Mouse (Mus musculus) liver, embryonic 11.5 days (tissue): ENCODE results near the gene Macf1. TPM values are rescaled to one million over a fixed set of nuclear protein-coding genes. Genes with fewer than 3 reads are reported as not detected.

ENCODE experiments used
- ATAC-seq: fragments of 200-750 bp; cut with Nextera tagmentation; replicated peaks from 2 replicates; pipeline ENCODE4 v1.8.0; 2017; ENCODE audit warnings: moderate number of reproducible peaks, mild to moderate bottlenecking, moderate TSS enrichment, moderate library complexity; ENCODE audit not compliant: low FRiP score
- DNase-seq: peaks from one replicate; pipeline ENCODE4 v3.0.0-alpha.2; 2017; ENCODE audit warnings: low spot score
- H3K27ac ChIP-seq: fragments of 300-500 bp; sonication (generic); 2 replicates; pipeline ENCODE4 v1.5.1; 2014; ENCODE audit warnings: mild to moderate bottlenecking, low read depth, low read length, control low read depth
- H3K27me3 ChIP-seq: fragments of 300-500 bp; sonication (generic); replicated peaks from 2 replicates; pipeline ENCODE4 v1.6.1; 2014; ENCODE audit warnings: low read length, mixed read lengths; ENCODE audit not compliant: control insufficient read depth, insufficient read depth
- H3K36me3 ChIP-seq: fragments of 300-500 bp; sonication (generic); 2 replicates; pipeline ENCODE4 v1.6.1; 2014; ENCODE audit warnings: mild to moderate bottlenecking, low read length, moderate library complexity, mixed read lengths; ENCODE audit not compliant: control insufficient read depth, insufficient read depth
- H3K4me1 ChIP-seq: fragments of 300-500 bp; sonication (generic); replicated peaks from 2 replicates; pipeline ENCODE4 v1.6.1; 2014; ENCODE audit warnings: low read length, mixed read lengths; ENCODE audit not compliant: control insufficient read depth, insufficient read depth
- H3K4me2 ChIP-seq: fragments of 300-500 bp; sonication (generic); 2 replicates; pipeline ENCODE4 v1.6.1; 2014; ENCODE audit warnings: mild to moderate bottlenecking, control low read depth, moderate library complexity
- H3K4me3 ChIP-seq: fragments of 300-500 bp; sonication (generic); 2 replicates; pipeline ENCODE4 v1.5.1; 2014; ENCODE audit warnings: low read depth, low read length, control low read depth
- H3K9ac ChIP-seq: fragments of 300-500 bp; sonication (generic); 2 replicates; pipeline ENCODE4 v1.6.1; 2014; ENCODE audit warnings: low read depth, low read length, control low read depth
- H3K9me3 ChIP-seq: fragments of 300-500 bp; sonication (generic); 2 replicates; pipeline ENCODE4 v1.6.1; 2016; ENCODE audit warnings: low read length, inconsistent platforms, mixed read lengths; ENCODE audit not compliant: control insufficient read depth
- WGBS: fragments of 180-500 bp; shearing (Covaris S2); extraction: QIAGEN DNeasy Blood & Tissue Kit; methylation state at CpG from one replicate; pipeline ENCODE4 v1.1.7; 2014; 5-methylcytosine and 5-hydroxymethylcytosine counted together
- polyA plus RNA-seq: library from polyadenylated mRNA; unstranded; fragments of >200 nt; fragmentation: Nextera tagmentation; extraction: Ambion mirVana; gene quantifications from 2 replicates; pipeline ENCODE4 v1.2.1, GENCODE M21; 2014

Gene Macf1
- polyA plus RNA-seq, 1 experiment from 2014 or later = 36.5 TPM

DNA sequence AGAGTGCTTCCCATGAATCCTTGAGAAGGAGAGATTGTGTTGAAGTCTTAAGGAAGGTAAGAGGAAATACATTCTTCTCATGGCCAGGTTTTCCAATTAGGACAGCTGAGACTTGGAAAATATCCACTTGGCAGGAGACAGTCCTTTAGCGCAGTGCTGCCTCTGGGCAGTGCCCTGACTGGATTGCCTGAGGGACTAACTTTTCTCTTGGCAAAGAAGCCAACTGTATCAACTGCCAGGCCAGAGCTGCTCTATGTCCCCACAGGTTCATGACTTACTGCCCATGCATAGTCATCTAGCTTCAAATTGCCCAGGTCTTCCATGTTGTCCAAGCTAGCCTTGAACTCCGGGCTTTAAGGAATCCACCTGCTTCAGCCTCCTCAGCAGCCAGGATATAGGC, 260.1 kb downstream of the Macf1 start:
- H3K4me1 ChIP-seq = peaks cover 17% of the 10 kb centered on the region
- no peak overlapping the region for H3K27ac ChIP-seq
- 100% methylated on average over 2 of the region's 2 CpGs for WGBS
- no peaks in the 10 kb centered on the region for H3K9me3 ChIP-seq
- no peak overlapping the region for H3K4me2 ChIP-seq
- no peaks in the 10 kb centered on the region for H3K27me3 ChIP-seq
- ATAC-seq (no peak), DNase-seq (no peak)
- H3K36me3 ChIP-seq = no peaks in the 10 kb centered on the region; the same call in 1 of the 2 replicates
- no peak overlapping the region for H3K9ac ChIP-seq
- H3K4me3 ChIP-seq = no peak overlapping the region

DNA sequence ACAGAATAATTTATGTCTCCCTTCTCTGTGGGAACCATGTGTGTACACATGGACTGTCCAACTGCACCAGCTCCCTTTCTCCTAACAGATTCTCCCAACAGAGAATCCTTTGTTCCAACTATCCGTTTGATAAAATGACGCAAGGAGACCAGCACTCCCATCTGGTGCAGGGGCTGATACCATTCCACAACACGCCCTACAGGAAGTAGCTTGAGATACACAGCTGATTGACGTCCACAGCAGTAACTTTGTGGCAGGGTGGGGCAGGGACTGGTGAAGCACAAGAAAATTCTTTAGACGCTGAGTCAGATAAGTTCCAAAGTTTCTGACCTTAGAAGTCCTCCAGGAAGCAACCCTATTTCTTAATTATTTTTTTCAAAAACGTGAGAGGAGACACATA, 261.3 kb downstream of the Macf1 start:
- no peaks in the 10 kb centered on the region for H3K27me3 ChIP-seq
- no peak overlapping the region for H3K27ac ChIP-seq
- DNase-seq = no peak
- H3K4me3 ChIP-seq = no peak overlapping the region
- no peaks in the 10 kb centered on the region for H3K9me3 ChIP-seq
- ATAC-seq = peak; percentile 85
- WGBS = 19% methylated on average over 6 of the region's 6 CpGs
- no peaks in the 10 kb centered on the region; the same call in 1 of the 2 replicates for H3K36me3 ChIP-seq
- peaks cover 20% of the 10 kb centered on the region for H3K4me1 ChIP-seq
- H3K4me2 ChIP-seq = peak overlapping the region; percentile 20; the same call in 1 of the 2 replicates
- H3K9ac ChIP-seq = no peak overlapping the region

DNA sequence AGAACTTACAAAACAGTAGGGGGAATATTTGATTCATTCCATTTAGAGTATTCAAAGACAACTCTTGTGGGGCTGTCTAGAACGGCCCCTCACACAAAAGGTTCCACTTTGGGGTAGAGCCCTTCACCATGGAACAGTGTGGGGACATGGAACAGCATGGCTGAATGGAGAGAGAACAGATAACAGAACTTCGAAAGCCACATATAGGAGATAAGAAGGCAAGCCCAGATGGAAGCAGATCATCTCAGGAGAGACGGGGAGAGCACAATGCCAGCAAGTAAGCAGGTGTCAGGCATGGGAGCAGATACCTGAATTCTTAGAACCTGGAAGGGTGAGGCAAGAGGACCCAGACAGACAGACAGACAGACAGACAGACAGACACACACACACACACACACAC, 266.1 kb downstream of the Macf1 start:
- WGBS = 55% methylated on average over 3 of the region's 3 CpGs
- H3K4me1 ChIP-seq = peaks cover 13% of the 10 kb centered on the region

GRCm38 (mm10) chr4:123417478-123417877, 266.7 kb downstream of the Macf1 start:
- no peak overlapping the region for H3K9ac ChIP-seq
- ATAC-seq (no peak), DNase-seq (no peak)
- no peak overlapping the region for H3K4me2 ChIP-seq
- H3K4me1 ChIP-seq = peaks cover 9% of the 10 kb centered on the region
- no peak overlapping the region for H3K4me3 ChIP-seq
- no peaks in the 10 kb centered on the region for H3K36me3 ChIP-seq
- H3K9me3 ChIP-seq = no peaks in the 10 kb centered on the region
- H3K27ac ChIP-seq = no peak overlapping the region
- no peaks in the 10 kb centered on the region for H3K27me3 ChIP-seq
- WGBS = 53% methylated on average over 1 of the region's 3 CpGs

More for the DNA sequence above, 266.1 kb downstream of the Macf1 start:
- Histone ChIP-seq H3K27ac (no peak overlapping the region), H3K4me2 (no peak overlapping the region), H3K4me3 (no peak overlapping the region), H3K36me3 (no peaks in the 10 kb centered on the region), H3K27me3 (no peaks in the 10 kb centered on the region), H3K9ac (no peak overlapping the region), H3K9me3 (no peaks in the 10 kb centered on the region)
- DNase-seq = no peak
- ATAC-seq = peak; percentile 32; the same call in 1 of the 2 replicates

DNA sequence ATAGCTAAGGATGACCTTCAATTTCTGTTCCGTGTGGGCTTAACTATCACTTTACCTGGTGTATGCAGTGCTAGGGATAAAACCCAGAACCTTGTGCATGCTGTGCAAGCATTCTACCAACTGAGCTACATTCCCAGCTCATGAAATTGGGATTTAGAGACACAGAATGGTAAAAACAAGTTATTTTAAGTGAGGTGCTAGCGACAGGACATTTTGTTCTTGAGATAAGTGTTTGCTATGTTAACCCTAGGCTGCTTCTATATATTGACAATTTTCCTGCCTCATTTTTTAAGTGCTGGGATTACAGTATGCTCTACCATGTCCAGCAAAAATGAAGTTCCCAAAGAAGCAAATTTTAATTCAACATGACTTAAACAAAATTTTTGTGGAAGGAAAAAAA, 267.3 kb downstream of the Macf1 start:
- Histone ChIP-seq H3K4me3 (no peak overlapping the region), H3K27me3 (no peaks in the 10 kb centered on the region), H3K9ac (no peak overlapping the region), H3K9me3 (no peaks in the 10 kb centered on the region), H3K4me2 (no peak overlapping the region), H3K27ac (no peak overlapping the region), H3K4me1 (peaks cover 12% of the 10 kb centered on the region), H3K36me3 (no peaks in the 10 kb centered on the region)
- DNase-seq (no peak), ATAC-seq (no peak)
- 86% methylated on average over 2 of the region's 2 CpGs for WGBS

- H3K4me3 ChIP-seq = no peak overlapping the region
- peaks cover 12% of the 10 kb centered on the region for H3K4me1 ChIP-seq
- H3K9ac ChIP-seq = no peak overlapping the region
- DNase-seq (no peak), ATAC-seq (no peak)
- H3K4me2 ChIP-seq = no peak overlapping the region
- H3K36me3 ChIP-seq = no peaks in the 10 kb centered on the region
- no peak overlapping the region for H3K27ac ChIP-seq
- H3K9me3 ChIP-seq = no peaks in the 10 kb centered on the region
- WGBS = 73% methylated on average over 1 of the region's 1 CpGs
- no peaks in the 10 kb centered on the region for H3K27me3 ChIP-seq
Measured at GRCm38 (mm10) chr4:123415566-123415965, 268.6 kb downstream of the Macf1 start.

- H3K4me3 ChIP-seq = no peak overlapping the region
- H3K36me3 ChIP-seq = no peaks in the 10 kb centered on the region
- ATAC-seq (no peak), DNase-seq (no peak)
- no peak overlapping the region for H3K4me2 ChIP-seq
- no peaks in the 10 kb centered on the region for H3K9me3 ChIP-seq
- H3K4me1 ChIP-seq = peaks cover 16% of the 10 kb centered on the region
- H3K9ac ChIP-seq = no peak overlapping the region
- no peaks in the 10 kb centered on the region for H3K27me3 ChIP-seq
- 64% methylated on average over 2 of the region's 2 CpGs for WGBS
- H3K27ac ChIP-seq = no peak overlapping the region
Measured at GRCm38 (mm10) chr4:123413876-123414275, 270.3 kb downstream of the Macf1 start.

DNA sequence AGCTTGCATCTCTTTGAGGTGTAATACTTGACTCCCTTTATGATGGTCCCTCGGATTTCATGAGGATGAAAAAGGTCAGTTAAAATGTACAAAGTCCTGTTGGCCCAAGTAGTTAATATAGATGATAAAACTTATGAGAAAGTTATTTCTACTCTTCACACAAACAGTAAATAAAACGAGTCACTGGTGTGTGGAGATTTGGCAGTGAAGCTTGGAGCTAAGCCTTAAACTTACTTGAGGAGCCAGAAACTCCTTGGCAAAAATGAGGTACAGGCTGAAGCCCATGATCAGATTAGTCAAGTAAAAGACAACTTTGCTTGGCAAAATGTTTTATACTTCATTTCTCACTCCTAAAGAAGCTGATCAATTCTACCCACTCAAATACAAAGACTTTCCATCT, 271.2 kb downstream of the Macf1 start:
- ATAC-seq = no peak
- H3K4me1 ChIP-seq = peaks cover 14% of the 10 kb centered on the region
- H3K27ac ChIP-seq = no peak overlapping the region
- no peak overlapping the region for H3K4me3 ChIP-seq
- no peak for DNase-seq
- no peak overlapping the region for H3K9ac ChIP-seq
- no peaks in the 10 kb centered on the region for H3K9me3 ChIP-seq
- no peaks in the 10 kb centered on the region for H3K27me3 ChIP-seq
- 53% methylated on average over 2 of the region's 2 CpGs for WGBS
- H3K36me3 ChIP-seq = no peaks in the 10 kb centered on the region
- peak overlapping the region; percentile 92 for H3K4me2 ChIP-seq

DNA sequence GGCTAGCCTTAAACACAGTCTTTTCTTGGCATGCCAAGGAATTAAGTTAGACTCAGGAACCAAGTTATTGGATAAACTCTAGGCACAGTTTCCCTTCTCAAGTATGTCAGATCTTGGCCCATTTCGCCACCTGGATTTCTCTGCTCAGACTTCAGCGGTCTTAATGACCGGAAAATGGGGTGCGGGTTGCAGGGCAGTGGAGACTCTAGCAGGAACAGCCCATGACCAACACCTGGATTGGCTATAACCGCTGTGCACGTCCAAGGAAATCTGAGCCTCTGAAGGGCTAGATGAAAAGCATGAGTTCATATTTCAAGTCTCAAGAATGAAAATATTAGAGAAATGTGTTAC, 271.7 kb downstream of the Macf1 start:
- H3K9me3 ChIP-seq = no peaks in the 10 kb centered on the region
- peak overlapping the region; percentile 88 for H3K27ac ChIP-seq
- peak overlapping the region; percentile 91 for H3K9ac ChIP-seq
- DNase-seq = no peak
- ATAC-seq = 0 out of 2 replicates have a peak, but pooled peaks have one; percentile 2
- H3K36me3 ChIP-seq = no peaks in the 10 kb centered on the region; the same call in 1 of the 2 replicates
- H3K4me1 ChIP-seq = peaks cover 18% of the 10 kb centered on the region
- no peaks in the 10 kb centered on the region for H3K27me3 ChIP-seq
- WGBS = 14% methylated on average over 6 of the region's 6 CpGs
- H3K4me3 ChIP-seq = peak overlapping the region; percentile 93
- H3K4me2 ChIP-seq = peak overlapping the region; percentile 92
